Mouse (Mus musculus): ENCODE results near the gene Mpp1.

DNA sequence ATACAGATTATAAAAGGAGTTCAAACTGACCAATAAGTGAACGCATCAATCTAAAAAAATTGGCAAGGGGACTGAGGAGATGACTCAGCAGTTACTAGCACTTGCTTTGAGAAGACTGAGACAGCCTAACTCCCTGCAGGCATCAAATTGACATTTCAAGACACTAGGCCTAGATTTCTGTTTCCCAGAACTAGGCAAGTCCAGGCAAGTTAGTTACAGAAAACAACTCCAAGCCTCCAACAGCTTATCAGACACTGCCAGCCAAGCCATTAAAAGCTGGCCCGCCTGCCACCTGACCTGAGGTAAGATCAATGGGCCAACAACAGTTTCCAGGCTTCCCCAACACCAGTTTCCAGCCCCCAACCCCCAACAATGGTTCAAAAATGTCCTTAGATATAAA is 6.9 kb upstream of the Mpp1 start:
- no peak for TF ChIP-seq CTCF (IDR thresholded peaks at IDR 0.05)
- TF ChIP-seq EP300 (IDR thresholded peaks at IDR 0.05): no peak

Data from lung, postnatal 0 days (tissue).